Mouse (Mus musculus): ENCODE measurements at regions not wholly inside any gene's neighbourhood (a gene's known extent, or its start where the extent isn't known, plus 50 kb on each side); places are given as distances from the start of the nearest gene placed in this dataset.
A peak's percentile ranks its signal among the peaks of the same experiment; 100 is the strongest.

DNA sequence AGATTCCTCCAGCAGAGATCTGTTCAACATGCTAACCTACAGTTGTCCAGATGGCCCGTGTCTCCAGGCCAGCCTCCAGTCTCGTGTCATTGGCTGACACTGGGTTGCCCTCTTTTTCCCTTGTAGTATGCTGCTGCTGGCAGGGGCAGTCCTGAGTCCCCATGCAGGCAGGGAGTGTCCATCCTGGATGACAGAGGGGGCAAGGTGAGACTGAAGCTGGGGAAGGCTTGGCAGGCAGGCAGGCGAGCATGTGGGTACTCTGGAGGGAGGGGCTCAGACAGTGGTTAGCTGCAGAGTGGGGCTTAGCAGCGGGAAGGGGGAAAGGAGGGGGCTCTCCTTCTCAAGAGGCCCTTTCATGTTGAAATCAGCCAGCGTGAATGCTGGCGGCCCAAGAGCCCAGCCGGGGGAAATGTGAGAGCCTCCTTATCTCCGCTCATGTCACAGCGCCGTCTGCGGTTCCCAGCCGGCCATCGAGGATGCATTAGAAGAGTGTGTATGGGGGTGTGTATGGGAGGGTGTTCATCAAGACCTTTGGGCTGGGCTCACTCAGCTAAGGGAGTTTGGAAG is 112.9 kb downstream of the Pja1 start:
- no peak for DNase-seq (ENCODE audit: low spot score in 2 of 2)
- intact Hi-C loops (cut with DNase I): no loop called here

DNA sequence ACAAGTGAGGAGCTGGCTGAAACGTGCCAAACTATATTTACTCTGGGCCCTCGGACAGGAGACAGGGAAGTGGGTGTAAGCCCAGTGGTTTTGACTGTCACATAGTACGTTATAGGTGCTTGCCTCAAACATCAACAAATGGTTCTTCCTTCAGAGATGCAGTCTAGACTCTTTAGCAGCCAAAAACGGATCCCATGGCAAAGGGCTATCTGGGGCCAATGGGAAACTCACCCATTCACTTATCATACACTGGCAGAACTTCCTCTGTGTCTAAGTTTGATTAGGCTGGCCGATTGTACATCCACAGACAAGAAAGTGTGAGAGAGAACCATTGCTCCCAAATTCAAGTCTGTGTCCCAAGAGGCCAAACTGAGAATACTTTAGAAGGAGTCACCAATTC is 115.9 kb downstream of the Pja1 start:
- no peak for DNase-seq (ENCODE audit: low spot score in 2 of 2)
- intact Hi-C loops (cut with DNase I): no loop called here

DNA sequence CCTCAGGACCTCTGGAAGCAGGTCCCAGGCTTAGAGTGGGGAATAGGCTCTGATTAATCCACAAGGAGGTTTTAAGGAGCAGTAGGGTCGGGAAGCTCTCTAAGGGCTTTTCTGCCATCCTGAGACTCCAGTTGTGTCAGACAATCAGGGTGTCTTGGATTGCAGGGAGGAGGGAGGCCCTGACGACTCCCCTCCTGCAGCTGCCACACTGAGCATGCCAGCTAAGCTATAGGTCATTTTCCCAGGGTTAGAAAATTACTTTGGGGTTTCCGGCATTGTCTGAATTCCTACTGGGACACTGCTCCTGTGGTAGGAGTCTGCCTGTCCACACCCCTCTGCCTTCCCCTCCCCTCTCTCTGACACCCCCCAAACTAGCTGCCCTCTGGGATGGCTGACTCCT is 120.8 kb downstream of the Pja1 start:
- intact Hi-C loops (cut with DNase I): no loop called here
- DNase-seq (ENCODE audit: low spot score in 2 of 2): no peak

DNA sequence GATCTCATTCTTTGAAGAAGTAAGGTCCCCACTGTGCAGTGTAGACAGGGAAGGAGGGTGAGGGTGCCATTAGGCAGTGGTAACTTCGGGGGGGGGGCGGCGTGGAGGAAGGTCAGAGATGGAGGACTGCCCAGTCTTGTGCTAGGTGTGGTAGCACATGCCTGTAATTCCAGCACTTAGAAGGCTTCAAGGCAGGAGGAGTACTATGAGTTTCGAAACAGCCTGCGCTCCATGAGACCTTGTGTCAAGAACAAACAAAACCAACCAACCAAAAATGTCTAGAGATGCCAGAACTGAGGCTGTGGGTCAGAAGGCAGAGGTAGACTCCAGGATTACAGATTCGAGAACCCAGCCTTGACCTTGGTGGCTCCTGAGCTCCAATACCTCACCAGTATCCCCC is 130.8 kb downstream of the Pja1 start:
- no peak for DNase-seq (ENCODE audit: low spot score in 2 of 2)
- intact Hi-C loops (cut with DNase I): no loop called here

DNA sequence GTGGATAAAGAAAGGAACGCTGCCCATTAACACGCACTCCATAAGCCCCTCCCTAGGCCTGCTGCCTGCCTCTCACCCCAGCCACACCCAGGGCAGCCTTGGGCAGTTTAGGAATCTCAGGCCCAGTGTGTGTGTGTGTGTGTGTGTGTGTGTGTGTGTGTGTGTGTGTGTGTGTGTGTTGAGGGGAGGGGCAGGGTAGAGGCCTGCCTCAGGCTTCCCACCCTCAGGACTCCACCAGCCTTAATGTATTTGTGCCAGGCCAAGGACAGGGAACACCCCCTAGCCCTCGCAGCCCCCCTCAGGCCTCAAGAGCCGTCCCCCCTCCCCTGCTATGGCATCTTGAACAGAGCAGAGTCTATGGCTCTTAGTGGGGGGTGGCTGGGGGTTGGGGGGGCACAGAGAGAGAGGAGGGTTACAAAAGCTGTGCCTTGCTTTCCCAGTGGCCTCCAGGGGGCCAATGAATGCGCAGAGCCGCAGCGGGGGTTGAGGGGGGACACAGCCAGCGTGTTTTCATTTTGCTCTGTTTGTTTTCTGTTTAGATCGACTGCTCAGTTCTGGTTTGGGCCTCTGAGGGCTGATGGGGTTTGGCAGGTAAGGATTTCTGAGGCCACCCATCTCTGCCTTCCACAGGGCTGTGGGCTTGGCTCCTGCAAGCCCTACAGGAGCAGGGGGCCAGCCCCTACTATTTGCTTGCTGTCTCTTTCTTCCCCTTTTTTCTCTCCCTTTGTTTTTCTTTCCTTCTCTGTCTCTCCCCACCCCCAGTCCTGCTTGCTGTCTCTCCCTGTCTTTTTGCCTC is 131.8 kb downstream of the Pja1 start:
- intact Hi-C loops (cut with DNase I): no loop called here
- no peak for DNase-seq (ENCODE audit: low spot score in 2 of 2)

DNA sequence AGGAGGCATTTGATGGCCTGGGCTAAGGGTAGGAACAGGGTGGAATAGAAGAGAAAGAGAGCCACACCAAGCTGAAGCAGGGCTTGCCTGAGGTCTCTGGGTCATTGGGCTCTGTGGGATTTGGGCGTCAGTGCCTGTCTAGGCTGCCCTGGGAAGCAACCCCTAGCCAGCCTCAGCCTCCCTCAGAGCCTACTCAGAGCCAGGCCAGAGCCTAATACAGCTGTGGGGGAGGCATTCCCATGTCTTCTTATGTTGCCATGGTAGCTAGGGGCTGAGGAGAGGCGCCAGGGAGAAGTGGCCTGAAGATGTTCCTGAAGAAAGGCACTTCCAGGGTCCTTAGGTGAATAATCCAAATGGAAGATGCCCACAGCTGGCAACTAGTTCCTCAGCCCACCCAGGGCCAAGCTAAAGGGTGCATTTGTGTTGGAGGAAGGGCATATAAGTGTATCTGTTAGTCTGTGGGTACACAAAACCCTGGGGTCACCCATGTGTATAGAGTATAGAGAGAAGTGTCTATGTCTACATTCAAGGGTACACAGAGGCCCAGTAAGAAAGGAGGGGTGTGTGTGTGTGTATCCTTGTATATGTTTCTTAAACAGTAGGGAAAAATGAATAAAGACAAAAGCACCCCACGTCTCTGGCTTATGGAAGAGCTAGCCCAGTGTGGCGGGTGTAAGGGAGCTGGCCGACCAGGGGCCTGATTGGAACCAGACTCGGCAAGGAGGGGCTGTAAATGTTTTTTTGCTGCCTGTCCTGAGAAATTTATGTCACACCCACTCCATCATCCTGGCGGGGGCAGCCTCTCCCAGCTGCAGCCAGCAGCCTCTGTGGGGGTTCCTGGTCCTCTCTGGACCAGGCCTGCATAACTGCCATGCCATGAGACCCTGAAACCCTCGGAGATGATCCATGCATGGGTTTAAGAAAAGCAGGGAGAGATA is 134.2 kb downstream of the Pja1 start:
- intact Hi-C loops (cut with DNase I): no loop called here
- DNase-seq (ENCODE audit: low spot score in 2 of 2): no peak

DNA sequence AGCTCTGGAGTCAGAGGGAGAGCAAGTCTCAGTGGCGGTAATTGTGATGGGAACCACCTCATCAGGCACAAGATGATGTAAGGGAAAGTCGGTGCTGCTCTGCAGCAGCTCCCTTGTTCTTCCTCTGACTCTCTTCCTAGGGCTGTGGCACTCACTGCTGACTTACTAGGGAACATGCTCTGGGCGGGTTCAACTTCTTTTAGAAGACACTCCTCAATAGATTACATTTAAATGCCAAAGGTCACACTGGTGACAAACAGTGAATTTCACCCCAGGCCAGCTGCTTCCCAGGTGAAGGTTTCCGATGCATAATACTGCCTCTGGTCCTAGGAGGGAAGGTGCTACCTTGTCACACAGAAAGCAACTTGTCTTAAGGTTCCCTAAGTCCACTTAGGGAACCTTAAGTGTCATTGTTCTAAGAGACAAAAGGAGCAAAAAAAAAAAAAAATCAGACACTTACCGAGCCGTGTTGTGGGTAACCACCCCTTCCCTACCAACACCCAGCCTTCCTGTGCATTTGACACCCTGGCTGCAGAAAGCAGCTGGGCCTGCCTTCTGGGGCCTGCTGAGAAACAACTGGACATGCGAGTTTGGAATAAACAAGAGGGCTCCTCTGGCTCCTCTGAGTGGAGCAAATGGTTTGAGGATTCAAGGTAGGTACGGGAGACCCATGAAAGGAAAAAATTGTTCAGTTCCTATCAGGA is 135.0 kb downstream of the Pja1 start:
- no peak for DNase-seq (ENCODE audit: low spot score in 2 of 2)

DNA sequence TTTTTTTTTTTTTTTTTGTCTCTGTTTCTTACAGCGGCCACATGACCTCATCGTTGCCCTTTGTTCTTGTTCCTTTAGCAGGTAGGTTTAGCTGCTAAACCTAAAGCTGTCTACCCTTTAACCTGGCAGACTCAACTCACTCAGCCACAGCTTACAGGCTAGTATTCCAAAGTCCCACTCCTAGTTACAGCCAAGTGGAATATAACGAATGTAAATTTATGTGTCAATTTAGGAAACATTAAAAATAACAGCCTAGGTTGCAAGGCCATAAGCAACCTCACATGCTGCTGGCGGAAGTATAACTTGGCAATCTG is 138.7 kb downstream of the Pja1 start:
- intact Hi-C loops (cut with DNase I): no loop called here

More for the DNA sequence above, 135.0 kb downstream of the Pja1 start:
- intact Hi-C loops (cut with DNase I): no loop called here

DNA sequence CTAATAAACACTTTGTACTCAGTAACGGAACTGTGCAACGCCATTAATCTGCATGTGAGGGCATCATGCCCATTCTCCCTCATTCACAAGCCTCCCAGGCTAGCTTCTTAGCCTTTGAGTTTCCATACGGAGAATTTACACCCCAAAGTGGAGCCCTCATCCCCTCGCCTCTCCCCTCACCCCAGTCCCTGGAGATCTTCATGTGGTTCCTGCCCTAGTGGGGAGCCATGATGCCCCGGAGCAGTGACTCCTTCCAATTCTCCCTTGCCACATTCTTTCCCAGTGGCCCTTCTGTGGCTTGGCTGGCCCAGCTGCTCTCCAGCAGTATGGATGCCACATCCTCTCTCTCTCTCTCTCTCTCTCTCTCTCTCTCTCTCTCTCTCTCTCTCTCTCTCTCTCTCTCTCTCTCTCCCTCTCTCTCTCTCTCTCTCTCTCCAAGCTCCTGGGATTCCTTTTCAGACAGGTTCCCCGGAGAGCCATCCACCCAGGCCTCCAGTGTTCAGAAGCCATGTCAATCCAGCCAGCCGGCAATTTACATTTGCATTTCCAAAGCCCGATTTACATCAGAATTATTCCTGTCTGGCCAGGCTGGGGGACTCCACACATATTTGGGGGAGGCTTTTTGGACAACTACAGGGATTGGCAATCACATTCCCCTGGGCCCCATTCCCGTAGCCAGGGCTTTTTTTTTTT is 139.2 kb downstream of the Pja1 start:
- DNase-seq (ENCODE audit: low spot score in 2 of 2): no peak
- intact Hi-C loops (cut with DNase I): no loop called here

More for the DNA sequence above, 138.7 kb downstream of the Pja1 start:
- no peak for DNase-seq (ENCODE audit: low spot score in 2 of 2)

DNA sequence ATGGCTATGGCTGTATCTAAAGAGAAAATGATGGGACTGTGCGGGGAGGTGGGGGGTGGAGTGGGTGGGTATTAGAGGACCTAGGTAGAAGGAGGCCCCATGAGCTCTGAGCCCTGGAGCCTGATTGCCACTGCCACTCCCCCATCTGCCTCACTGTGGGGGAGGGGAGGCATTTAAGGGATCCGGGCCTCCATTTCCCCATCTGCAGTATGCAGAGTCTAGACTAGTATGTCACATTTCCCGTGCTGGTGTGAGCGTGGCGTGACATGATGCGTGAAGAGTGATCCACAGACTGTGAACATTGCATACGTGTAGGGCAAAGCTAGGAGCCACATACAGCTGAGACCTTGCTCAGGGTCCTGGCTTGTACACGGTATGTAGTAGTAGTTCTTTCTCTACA is 140.7 kb downstream of the Pja1 start:
- no peak for DNase-seq (ENCODE audit: low spot score in 2 of 2)
- intact Hi-C loops (cut with DNase I): no loop called here

DNA sequence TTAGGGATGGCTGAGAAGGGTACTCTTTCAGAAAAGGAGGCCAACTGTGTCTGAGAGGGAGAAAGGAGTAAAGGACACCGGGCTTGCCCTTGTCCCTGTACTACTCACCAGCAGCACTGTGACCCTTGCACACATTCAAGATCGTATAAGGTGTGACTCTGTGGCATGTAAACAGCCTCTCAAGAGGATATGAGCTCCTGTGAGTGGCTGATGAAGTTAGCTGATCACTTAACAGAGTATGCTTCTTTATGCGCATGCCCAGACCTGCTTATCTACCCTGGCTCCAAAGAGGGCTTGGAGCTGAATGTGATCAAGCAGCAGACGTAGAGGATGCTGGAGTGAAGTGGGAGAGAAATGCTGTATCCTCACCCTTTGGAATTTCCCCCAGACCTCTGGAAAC is 142.5 kb downstream of the Pja1 start:
- intact Hi-C loops (cut with DNase I): no loop called here
- DNase-seq (ENCODE audit: low spot score in 2 of 2): no peak

DNA sequence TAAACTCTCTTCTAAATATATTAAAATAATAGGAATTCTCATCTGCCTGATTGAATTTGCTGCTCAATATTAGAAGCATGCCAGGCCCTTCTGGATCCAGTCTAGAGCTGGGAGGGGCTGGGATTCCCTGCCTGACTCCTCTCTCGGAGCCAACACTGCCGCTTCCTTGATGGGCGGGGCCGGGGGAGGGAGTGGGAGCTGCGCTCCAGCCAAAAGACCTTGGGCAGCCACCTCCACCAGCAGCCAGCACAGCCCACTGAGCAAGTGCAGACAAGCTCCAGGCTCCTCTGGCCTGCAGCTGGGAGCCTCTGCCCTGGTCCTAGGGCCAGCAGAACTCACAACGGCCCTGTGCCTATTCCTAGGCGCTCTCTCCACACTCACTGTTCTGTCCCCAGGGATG is 144.9 kb downstream of the Pja1 start:
- no peak for DNase-seq (ENCODE audit: low spot score in 2 of 2)
- intact Hi-C loops (cut with DNase I): no loop called here

DNA sequence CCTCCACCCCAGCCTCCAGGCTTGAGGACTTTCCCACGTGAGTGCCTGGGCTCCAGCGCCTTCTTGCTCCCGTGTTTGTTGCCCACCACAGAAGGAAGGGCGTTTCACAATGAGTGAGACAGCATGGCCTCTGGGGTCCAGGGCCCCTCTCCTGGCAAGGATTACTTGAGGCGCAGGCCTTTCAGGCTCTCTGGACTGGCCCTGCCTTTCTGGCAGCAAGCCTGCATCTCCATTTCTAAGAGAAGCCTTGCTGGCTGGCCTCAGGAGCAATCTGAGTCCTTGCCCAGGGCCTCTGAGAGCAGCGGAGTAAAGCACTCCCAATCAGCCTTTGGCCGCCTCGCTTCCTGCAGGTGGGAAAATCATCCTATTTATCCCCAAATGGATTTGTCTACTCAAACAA is 145.6 kb downstream of the Pja1 start:
- peak in 1 of 2 experiments; percentile 16 for DNase-seq (ENCODE audit: low spot score in 2 of 2)
- intact Hi-C loops (cut with DNase I): no loop called here

DNA sequence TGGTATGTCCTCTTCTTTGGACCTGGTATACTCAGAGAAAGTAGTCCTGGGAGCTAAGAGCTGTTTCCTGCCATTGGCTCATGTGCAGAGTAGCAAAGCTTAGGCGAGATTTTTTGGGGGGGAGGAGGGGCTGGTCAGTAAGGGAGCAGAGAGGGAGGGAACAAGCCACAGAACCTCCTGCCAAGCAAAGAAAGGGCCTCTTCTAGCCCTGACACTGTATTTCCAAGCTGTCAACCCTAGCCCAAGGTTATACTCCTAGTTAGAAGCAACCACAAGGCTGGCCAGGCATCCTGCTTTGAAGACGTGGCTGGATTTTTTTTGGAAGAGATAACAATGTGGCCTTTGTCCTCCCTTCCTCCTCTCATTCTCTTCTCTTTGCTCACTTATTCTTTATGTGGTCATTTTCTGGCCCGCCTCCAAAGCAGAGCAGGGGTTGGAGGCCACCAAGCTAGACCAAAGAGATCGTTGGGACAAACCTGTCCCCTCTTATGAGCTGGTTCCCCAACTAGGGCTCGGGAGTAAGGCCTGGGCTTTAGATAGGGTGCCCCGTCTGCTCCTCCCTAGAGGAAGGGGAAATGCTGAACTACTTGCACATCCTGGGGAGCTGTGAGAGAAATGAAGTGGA is 146.4 kb downstream of the Pja1 start:
- intact Hi-C loops (cut with DNase I): no loop called here
- DNase-seq (ENCODE audit: low spot score in 2 of 2): no peak

DNA sequence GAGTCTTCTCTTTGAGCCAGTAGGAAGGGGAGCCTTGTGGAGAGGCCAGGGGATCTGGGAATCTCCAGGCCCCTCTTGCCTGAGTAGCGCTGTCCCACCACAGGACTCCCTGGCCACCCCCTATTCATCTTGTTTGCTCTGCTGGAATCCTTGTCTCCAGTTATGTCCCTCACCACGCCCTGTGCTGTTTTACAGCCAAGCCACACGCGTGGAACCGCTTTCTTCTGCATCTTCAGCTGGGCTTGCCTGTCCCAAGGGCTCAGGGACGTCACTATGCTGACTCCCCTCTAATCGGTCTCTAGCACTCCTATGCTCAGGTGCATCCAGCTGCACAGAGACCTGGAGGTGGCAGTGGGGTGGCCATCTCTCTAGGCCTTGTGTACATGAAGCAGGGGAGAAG is 151.3 kb downstream of the Pja1 start:
- DNase-seq (ENCODE audit: low spot score in 2 of 2): no peak
- intact Hi-C loops (cut with DNase I): no loop called here

DNA sequence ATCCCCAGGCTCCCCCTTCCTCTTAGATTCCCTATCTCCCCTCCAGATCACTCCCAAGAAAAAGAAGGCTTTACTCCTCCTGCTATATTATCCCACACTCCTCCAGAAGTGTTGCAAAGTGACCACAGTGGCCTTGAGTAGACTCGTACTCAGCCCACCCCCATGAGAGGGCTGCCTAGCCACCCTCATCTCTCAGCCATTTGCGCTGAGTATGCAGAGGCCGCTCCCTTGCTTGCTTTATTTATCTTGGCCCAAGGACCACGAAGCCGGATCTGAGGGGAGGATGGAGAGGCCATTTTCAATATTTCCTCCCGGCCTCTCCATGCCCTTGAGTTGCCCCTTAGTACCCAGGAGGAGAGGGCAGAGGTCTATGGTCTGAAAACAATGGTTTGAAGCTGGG is 151.9 kb downstream of the Pja1 start:
- no peak for DNase-seq (ENCODE audit: low spot score in 2 of 2)
- intact Hi-C loops (cut with DNase I): no loop called here

DNA sequence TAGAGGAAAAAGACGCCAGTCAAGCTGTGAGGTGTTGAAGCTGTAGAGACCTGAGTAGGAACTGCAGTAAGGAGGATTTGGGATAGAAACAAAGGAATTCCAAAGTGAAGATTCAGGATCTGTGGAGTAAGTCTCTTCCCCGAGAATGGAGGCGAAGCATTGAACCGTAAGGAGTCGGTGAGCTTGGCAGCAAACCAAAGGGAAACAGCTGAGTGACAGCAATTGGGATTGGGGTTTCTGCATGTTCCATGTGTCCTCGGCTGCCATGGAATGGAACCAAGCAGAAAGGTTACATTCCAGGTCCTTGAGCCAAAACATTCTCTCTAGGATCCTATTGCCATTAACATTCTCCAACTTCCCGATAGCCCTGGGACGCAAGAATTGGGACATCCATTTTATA is 152.9 kb downstream of the Pja1 start:
- no peak for DNase-seq (ENCODE audit: low spot score in 2 of 2)

DNA sequence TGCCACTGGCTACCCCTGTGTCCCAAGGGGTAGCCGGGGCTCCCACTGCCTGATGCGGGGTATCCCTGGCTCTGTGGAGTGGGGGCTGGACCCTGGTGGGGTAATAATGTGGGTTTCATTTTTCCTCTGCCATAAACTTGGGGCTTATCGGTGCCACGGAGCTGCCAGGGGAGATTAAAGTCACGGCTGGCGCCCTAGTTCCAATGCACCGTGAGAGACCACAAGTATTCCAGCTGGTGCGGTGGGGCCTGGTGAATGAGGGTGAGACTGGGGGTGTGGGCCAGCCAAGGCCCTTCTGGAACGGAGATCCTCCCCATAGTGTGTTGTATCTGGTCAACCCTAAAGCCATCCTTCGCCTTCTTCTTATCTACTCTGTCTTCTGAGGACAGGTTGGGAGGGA is 153.3 kb downstream of the Pja1 start:
- no peak for DNase-seq (ENCODE audit: low spot score in 2 of 2)
- intact Hi-C loops (cut with DNase I): no loop called here

More for the DNA sequence above, 152.9 kb downstream of the Pja1 start:
- intact Hi-C loops (cut with DNase I): no loop called here
